Mouse (Mus musculus) naive thymus-derived CD4-positive, alpha-beta T cell, adult 2 months (primary cell): Measurements from ENCODE around the gene Zfp92.

ENCODE experiments used
- DNase-seq: peaks from one replicate; pipeline ENCODE4 v3.0.0-alpha.2; 2011; ENCODE audit warnings: low read depth

The Zfp92 gene

DNA sequence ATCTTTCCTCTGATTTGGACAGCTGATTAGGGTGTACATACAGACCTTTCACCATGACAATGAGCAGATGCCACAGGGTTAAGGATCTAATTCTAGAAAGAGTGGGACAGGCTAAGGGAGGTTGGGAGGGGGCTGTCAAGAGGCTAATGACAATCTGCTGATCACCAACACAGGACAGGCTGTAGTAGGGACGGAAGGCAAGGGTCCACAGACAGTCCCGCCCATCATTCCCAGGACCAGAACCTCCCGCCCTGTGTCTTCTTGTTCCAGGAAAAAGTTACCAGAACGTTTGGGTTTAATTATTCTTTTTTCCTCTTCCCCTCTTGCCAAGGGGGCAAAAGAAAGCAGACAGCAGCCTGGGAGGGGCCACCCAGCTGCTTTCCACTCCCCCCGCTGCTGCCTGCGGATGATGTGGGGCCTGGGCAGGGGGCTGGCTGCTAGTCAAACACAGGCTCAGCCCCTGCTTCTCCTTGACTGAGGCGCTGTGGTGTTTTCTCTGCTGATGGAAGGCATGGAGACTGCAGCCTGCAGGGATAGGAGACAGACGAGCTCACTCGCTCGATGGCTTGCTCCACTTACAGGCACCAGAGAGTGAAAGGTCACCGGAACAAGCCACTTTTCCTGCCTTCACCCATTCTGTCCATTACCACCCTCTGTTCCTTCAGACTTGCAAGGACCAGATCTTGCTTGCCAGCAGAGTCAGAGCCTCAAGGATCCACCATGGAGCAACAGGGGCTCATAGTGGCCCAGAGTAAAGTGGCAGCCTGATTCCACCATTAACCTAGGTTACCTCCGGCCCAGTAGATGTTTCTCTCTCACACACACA lies 63.7 kb downstream of the Zfp92 start:
- no peak for DNase-seq

DNA sequence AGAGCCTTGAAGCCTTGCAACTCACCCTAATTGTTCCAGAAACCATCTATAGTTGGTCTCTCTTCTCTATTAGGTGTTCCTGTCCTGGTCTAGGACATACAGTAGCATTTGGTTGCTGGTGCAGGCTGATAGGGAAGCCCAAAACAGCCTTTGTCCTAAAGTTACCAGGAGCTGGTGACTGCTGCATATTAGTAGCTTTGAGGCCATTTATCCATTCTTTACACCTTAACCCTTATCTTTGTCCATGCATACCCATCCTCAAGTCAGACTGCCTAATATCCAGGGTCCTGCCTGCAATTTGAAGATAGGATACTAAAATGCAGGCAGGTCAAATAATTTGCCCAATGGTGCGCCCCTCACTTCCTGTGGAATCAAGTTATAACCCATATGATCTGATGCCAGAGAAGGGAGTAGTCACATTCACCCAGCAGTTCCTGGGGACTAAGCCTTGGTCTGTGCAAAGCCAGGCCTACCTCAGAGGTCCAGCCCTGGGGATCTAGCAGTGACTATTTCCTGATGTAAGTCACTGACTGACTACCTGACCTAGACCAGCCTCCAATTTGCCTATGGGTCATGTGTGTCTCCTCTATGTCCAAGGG lies 64.9 kb downstream of the Zfp92 start:
- no peak for DNase-seq

DNA sequence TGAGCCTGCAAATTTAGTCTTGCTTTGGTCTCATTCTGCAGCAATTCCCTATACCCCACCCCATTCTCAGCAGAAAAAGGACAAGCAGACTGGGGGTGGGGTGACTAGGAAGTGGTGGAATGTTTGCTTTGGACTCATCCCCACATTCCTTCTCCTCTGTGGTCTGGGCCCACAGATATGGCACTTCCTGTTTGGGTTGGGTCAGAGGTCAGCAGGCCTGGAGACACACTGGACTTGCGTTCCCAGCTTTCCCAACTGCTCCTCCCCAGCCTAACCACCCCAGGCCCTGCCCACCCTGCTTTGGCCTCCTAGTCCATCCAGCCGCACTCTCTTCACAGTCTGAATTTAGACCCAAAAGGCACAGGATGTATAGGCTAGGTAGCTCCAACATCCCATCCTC lies 65.7 kb downstream of the Zfp92 start:
- no peak for DNase-seq

DNA sequence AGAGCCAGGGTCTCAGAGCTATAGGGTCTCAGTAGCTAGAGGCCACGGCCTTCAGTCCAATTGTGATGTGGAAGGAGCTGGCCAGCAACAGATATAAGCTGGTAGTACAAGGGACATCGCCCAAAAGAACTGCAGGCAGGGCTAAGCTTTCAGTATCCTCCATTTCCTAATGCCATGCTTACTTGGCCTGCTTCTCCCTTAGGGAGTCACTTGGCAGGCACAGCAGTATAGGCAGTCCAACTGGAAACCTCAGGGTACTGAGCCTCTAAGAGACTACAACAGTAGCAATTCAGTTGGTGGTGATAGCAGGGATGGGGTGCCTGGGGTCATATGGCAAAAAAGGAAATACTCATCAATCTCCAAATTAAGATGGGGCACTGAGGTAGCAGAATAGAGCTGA lies 66.6 kb downstream of the Zfp92 start:
- no peak for DNase-seq
